Mouse (Mus musculus): ENCODE results near the gene Hist1h2bl.

Gene Hist1h2bl

GRCm38 (mm10) chr13:21715864-21716539, at the start of gene Hist1h2bl, which contains the start of gene Hist1h2ai:
TSS of gene Hist1h2bl (minus strand) at chr13:21716143.
TSS of gene Hist1h2ai (plus strand) at chr13:21716422.
- peak; percentile 90 for DNase-seq

GRCm38 (mm10) chr13:21755707-21756106, 39.8 kb upstream of the Hist1h2bl start:
- no peak for DNase-seq

- peak; percentile 21 for DNase-seq
Observed at GRCm38 (mm10) chr13:21754294-21755001, 38.5 kb upstream of the Hist1h2bl start.

GRCm38 (mm10) chr13:21753524-21754285, 37.8 kb upstream of the Hist1h2bl start, which contains the start of the genes Hist1h2ak and Hist1h2bn:
TSS of gene Hist1h2ak (minus strand) at chr13:21753827.
TSS of gene Hist1h2bn (plus strand) at chr13:21754123.
- peak; percentile 84 for DNase-seq

- no peak for DNase-seq
Observed at GRCm38 (mm10) chr13:21753051-21753523, 37.1 kb upstream of the Hist1h2bl start.

- no peak for DNase-seq
Observed at GRCm38 (mm10) chr13:21752356-21752755, 36.4 kb upstream of the Hist1h2bl start.

GRCm38 (mm10) chr13:21751827-21752226, 35.9 kb upstream of the Hist1h2bl start:
- DNase-seq, result no peak

GRCm38 (mm10) chr13:21751417-21751816, 35.5 kb upstream of the Hist1h2bl start:
- no peak for DNase-seq

- DNase-seq, result peak; percentile 89
Observed at GRCm38 (mm10) chr13:21750159-21751017, 34.4 kb upstream of the Hist1h2bl start, which contains the start of gene Hist1h4k. TSS of gene Hist1h4k (minus strand) at chr13:21750505.

GRCm38 (mm10) chr13:21749387-21750158, 33.6 kb upstream of the Hist1h2bl start:
- DNase-seq, result no peak

- no peak for DNase-seq
Observed at GRCm38 (mm10) chr13:21745006-21745405, 29.1 kb upstream of the Hist1h2bl start.

GRCm38 (mm10) chr13:21734906-21735767, 19.2 kb upstream of the Hist1h2bl start, which contains the start of gene Hist1h4j:
TSS of gene Hist1h4j (plus strand) at chr13:21735064.
- peak; percentile 72 for DNase-seq

GRCm38 (mm10) chr13:21734010-21734905, 18.3 kb upstream of the Hist1h2bl start:
- DNase-seq, result peak; percentile 86

GRCm38 (mm10) chr13:21733466-21733865, 17.5 kb upstream of the Hist1h2bl start:
- no peak for DNase-seq

- DNase-seq, result no peak
Observed at GRCm38 (mm10) chr13:21729544-21729943, 13.6 kb upstream of the Hist1h2bl start.

GRCm38 (mm10) chr13:21727948-21728572, 12.1 kb upstream of the Hist1h2bl start:
- no peak for DNase-seq

- DNase-seq, result no peak
Observed at GRCm38 (mm10) chr13:21722993-21723836, 7.3 kb upstream of the Hist1h2bl start.
